Mouse (Mus musculus): ENCODE measurements around the gene Hand1. TPM values are rescaled to one million over a fixed set of nuclear protein-coding genes. Genes with fewer than 3 reads are reported as not detected.
"Not testable (repeated sequence)": the region's sequence is repeated elsewhere in the genome, so short reads cannot be mapped to it uniquely, and the experiment has no call there.

Hand1 gene
- total and polyA plus RNA-seq, 3 experiments: not detected

GRCm38 (mm10) chr11:57828955-57829870 is 3.4 kb downstream of the Hand1 start:
- TF ChIP-seq CTCF (IDR thresholded peaks at IDR 0.05) (no peak), EP300 (IDR thresholded peaks at IDR 0.05; ENCODE audit: insufficient read depth, low read depth, low read length) (no peak), POLR2A (IDR thresholded peaks at IDR 0.05; ENCODE audit: insufficient read depth, low read depth, low read length) (no peak)
- Histone ChIP-seq H3K79me2 (replicated peaks; ENCODE audit: control insufficient read depth, insufficient read depth, low read length) (no peaks in the 10 kb centered on the region), H3K36me3 (ENCODE audit: control insufficient read depth, insufficient read depth, low read length) (no peaks in the 10 kb centered on the region), H3K27ac (no peak overlapping the region), H3K4me1 (ENCODE audit: control insufficient read depth, insufficient read depth, low read length) (peaks cover 4% of the 10 kb centered on the region), H3K9ac (ENCODE audit: low read depth, low read length) (no peak overlapping the region), H3K27me3 (ENCODE audit: control insufficient read depth, insufficient read depth, low read length) (peaks cover 43% of the 10 kb centered on the region), H3K4me3 (no peak overlapping the region)
- intact Hi-C loops (cut with DNase I): no loop called here
- DNase-seq: no peak
- WGBS: 22% methylated on average over 53 of the region's 53 CpGs

DNA sequence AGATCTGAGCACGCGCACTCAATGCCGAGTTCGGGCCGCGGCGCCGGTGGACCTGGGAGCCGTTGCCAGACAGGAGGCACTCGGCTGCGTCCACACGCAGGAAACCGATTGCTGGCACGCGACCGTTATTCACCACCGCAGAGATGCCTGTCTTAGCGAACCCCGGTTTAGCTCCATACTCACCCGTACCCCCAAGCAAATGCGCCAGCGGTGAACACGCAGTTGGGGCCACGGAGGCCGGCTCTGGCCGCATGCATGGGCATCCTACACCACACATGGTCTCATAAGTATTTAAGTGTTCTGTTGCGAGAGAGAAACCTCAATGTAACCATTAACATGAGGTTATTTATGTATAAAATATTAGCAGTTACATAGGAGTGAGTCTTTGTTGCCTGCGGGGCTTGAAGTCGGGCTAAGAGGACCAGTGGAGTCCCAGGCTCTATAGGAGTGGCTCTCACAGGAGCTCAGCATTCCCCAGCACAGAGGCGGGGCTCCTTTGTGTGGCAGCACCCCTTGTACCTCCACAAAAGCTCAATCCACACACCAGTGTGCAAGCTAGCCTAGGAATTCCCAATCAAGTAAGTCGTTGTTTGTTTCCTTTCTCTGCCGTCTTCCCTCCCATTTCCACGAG is 4.6 kb downstream of the Hand1 start:
- peaks cover 4% of the 10 kb centered on the region for H3K4me1 ChIP-seq (ENCODE audit: control insufficient read depth, insufficient read depth, low read length)
- H3K9ac ChIP-seq (ENCODE audit: low read depth, low read length): peak overlapping the region; percentile 46
- H3K36me3 ChIP-seq (ENCODE audit: control insufficient read depth, insufficient read depth, low read length): no peaks in the 10 kb centered on the region
- WGBS: 7% methylated on average over 33 of the region's 33 CpGs
- H3K4me3 ChIP-seq: peak overlapping the region; percentile 20
- H3K27ac ChIP-seq: no peak overlapping the region
- peak; percentile 21 to 38 for DNase-seq
- intact Hi-C loops (cut with DNase I): no loop called here
- TF ChIP-seq CTCF (IDR thresholded peaks at IDR 0.05) (no peak), EP300 (IDR thresholded peaks at IDR 0.05; ENCODE audit: insufficient read depth, low read depth, low read length) (no peak), POLR2A (IDR thresholded peaks at IDR 0.05; ENCODE audit: insufficient read depth, low read depth, low read length) (no peak)
- peaks cover 37% of the 10 kb centered on the region for H3K27me3 ChIP-seq (ENCODE audit: control insufficient read depth, insufficient read depth, low read length)
- no peaks in the 10 kb centered on the region for H3K79me2 ChIP-seq (replicated peaks; ENCODE audit: control insufficient read depth, insufficient read depth, low read length)

DNA sequence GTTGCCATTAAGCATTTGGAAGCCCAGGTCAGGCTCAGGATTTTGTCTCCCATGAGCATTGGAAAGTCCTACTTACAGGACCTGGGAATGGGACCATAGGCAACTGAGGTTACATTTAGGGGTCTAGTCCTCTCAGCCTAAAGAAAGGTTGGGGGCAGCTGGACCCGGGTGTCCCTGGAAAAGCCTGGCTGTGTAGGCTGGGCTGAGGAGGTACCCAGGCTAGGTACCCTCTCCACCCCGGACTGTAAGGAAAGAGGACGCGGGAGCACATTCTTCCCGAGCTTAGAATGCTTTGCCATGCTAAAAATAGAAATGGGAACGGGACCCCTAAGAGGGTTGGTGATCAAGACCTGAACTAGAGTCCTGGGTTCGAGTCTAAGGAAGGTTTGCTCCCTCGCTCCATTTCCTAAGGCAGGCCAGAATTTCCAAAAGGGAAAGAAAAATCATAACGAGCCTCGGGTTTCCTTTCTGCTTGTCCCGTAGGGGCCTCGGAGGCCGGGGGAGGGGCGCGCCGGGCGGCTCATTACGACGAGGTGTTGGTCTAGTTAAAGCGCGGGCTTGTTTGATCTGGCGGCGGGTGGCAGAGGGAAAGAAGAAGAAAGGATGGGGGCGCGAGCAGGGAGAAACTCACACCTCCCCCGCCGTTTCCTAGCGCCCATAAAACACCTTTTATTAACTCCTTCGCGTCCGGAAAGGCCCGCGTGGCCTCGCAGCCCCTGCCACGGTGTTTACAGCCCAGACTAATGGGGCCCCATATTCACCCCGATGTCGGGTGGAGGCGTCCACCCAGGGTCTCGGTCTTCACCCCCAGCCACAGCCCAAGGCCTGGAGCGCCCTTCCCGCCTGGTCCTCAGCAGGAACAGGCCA is 5.3 kb downstream of the Hand1 start:
- Histone ChIP-seq H3K27me3 (ENCODE audit: control insufficient read depth, insufficient read depth, low read length) (peaks cover 33% of the 10 kb centered on the region), H3K27ac (no peak overlapping the region), H3K36me3 (ENCODE audit: control insufficient read depth, insufficient read depth, low read length) (no peaks in the 10 kb centered on the region), H3K4me1 (ENCODE audit: control insufficient read depth, insufficient read depth, low read length) (peaks cover 4% of the 10 kb centered on the region), H3K9ac (ENCODE audit: low read depth, low read length) (peak overlapping the region; percentile 46), H3K79me2 (replicated peaks; ENCODE audit: control insufficient read depth, insufficient read depth, low read length) (no peaks in the 10 kb centered on the region), H3K4me3 (peak overlapping the region; percentile 20)
- DNase-seq: no peak
- 5% methylated on average over 39 of the region's 41 CpGs for WGBS
- TF ChIP-seq POLR2A (IDR thresholded peaks at IDR 0.05; ENCODE audit: insufficient read depth, low read depth, low read length) (no peak), EP300 (IDR thresholded peaks at IDR 0.05; ENCODE audit: insufficient read depth, low read depth, low read length) (no peak), CTCF (IDR thresholded peaks at IDR 0.05) (no peak)
- intact Hi-C loops (cut with DNase I): no loop called here

DNA sequence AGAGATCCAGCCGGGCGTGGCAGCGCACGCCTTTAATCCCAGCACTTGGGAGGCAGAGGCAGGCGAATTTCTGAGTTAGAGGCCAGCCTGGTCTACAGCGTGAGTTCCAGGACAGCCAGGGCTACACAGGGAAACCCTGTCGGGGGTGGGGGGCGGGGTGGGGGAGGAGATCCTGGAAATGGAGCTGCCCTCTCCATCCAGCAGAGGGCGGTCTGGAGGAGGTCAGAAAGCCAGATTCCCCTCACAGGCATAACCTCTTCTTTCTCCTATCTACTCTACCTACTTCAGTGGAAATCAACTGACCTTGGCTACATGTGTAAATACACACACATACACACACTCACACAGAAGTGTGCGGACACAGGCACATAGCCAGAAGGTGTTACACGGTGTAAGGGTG is 7.4 kb downstream of the Hand1 start:
- intact Hi-C loops (cut with DNase I); H3K4me1 ChIP-seq (ENCODE audit: control insufficient read depth, insufficient read depth, low read length); H3K36me3 ChIP-seq (ENCODE audit: control insufficient read depth, insufficient read depth, low read length); H3K4me3 ChIP-seq; H3K27ac ChIP-seq; H3K79me2 ChIP-seq (replicated peaks; ENCODE audit: control insufficient read depth, insufficient read depth, low read length); H3K9ac ChIP-seq (ENCODE audit: low read depth, low read length); DNase-seq: not testable (repeated sequence)
- WGBS: 66% methylated on average over 11 of the region's 11 CpGs
- peaks cover 25% of the 10 kb centered on the region for H3K27me3 ChIP-seq (ENCODE audit: control insufficient read depth, insufficient read depth, low read length)
- TF ChIP-seq CTCF (IDR thresholded peaks at IDR 0.05): peak; percentile 24

DNA sequence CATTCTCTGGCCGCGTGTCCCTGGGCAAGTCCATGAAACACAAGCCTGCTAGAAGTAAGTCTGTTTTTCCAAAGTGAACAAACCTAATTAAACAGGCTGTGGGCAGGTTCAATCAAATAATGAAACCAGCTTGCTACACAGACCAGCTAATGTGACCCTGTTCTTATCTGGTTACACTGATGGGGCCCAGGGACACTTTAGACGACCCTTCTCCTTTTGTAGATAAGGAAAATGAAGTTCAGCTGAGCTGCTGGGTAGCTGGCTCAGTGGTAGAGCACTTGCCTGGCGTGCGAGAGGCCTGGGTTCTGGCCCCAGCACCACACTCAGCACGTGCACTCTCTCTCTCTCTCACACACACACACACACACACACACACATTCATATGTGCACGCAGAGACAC is 8.9 kb downstream of the Hand1 start:
- H3K27ac ChIP-seq: no peak overlapping the region
- no peaks in the 10 kb centered on the region for H3K36me3 ChIP-seq (ENCODE audit: control insufficient read depth, insufficient read depth, low read length)
- no peak for DNase-seq
- peaks cover 14% of the 10 kb centered on the region for H3K27me3 ChIP-seq (ENCODE audit: control insufficient read depth, insufficient read depth, low read length)
- peaks cover 3% of the 10 kb centered on the region; the same call in 1 of the 2 replicates for H3K4me1 ChIP-seq (ENCODE audit: control insufficient read depth, insufficient read depth, low read length)
- H3K9ac ChIP-seq (ENCODE audit: low read depth, low read length): no peak overlapping the region
- intact Hi-C loops (cut with DNase I): no loop called here
- whole genome bisulfite sequencing: 72% methylated on average over 7 of the region's 7 CpGs
- H3K79me2 ChIP-seq (replicated peaks; ENCODE audit: control insufficient read depth, insufficient read depth, low read length): no peaks in the 10 kb centered on the region
- TF ChIP-seq POLR2A (IDR thresholded peaks at IDR 0.05; ENCODE audit: insufficient read depth, low read depth, low read length): no peak
- no peak for TF ChIP-seq CTCF (IDR thresholded peaks at IDR 0.05)
- no peak for TF ChIP-seq EP300 (IDR thresholded peaks at IDR 0.05; ENCODE audit: insufficient read depth, low read depth, low read length)
- H3K4me3 ChIP-seq: no peak overlapping the region
